Mouse (Mus musculus) heart, postnatal 0 days (tissue): ENCODE measurements around the gene Krtap16-1.

Source experiments
- CTCF ChIP-seq: IDR thresholded peaks from 2 replicates; pipeline ENCODE4 v1.5.1; 2016; ENCODE audit warnings: antibody characterized with exemption, control low read depth, low read depth
- EP300 ChIP-seq: IDR thresholded peaks from 2 replicates; pipeline ENCODE4 v1.6.1; 2016; ENCODE audit warnings: antibody characterized with exemption, low read depth

- no peak for TF ChIP-seq CTCF
- no peak for TF ChIP-seq EP300
These were observed 3.5 kb upstream of the Krtap16-1 start for GRCm38 (mm10) chr11:99989881-99990405.
